Mouse (Mus musculus): ENCODE results near the gene Zfand2b.

DNA sequence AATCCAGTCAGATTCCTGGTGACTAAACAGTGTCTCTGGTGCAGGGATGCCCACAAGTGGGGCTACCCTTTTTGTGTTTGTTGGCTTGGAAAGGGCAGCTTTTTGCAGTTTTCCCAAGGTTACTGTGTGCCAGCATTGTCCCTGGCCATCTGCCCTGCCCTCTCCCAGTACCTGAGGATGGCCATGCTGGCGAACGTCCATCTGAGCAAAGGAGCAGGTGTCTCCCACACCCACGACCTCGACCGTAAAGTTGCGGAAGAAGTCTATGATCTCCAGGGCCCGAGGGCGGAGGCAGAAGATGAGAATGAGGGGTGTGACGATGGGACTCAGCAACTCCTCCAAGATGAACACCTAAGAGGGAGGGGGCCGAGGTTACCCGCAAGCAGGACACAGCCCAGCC is 17.0 kb downstream of the Zfand2b start:
- TF ChIP-seq CTCF (IDR thresholded peaks at IDR 0.05; ENCODE audit: low read depth): no peak
- TF ChIP-seq EP300 (optimal IDR thresholded peaks at IDR 0.05): no peak
